Mouse (Mus musculus): ENCODE measurements around the gene Mrpl10. TPM values are rescaled to one million over a fixed set of nuclear protein-coding genes. Genes with fewer than 3 reads are reported as not detected.

Mrpl10 gene
- total RNA-seq, 2 experiments from 2014 or later: 69.0 to 69.2 TPM

GRCm38 (mm10) chr11:97021873-97022484, 19.4 kb upstream of the Mrpl10 start:
- intact Hi-C loops (cut with DNase I): loop anchor here (10.0 kb wide), 2 partner anchors 107 to 747 kb away; partner anchors contain the start of genes Cdk5rap3 and Hoxb9
- DNase-seq (ENCODE audit: extremely low spot score in 1 of 2, low spot score in 2 of 2): peak; percentile 36 to 85

DNA sequence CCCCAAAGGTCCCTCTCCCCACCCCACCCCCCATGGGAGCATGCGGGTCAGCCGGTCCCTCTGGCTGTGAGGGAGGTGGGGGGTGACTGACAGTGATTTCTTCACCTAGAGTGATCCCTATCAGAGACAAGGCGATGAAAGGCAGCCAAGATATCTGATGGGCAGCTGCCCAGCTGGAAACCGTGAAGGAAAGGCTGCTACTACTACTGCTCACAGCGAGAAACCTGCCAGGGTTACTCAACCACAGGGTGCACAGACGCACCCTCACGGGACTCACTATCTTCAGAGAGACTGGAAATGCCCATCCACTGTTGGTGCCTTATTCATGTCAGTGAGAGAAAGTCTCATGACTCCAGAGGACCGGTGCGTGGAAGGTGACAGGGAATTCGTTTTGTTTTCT, 16.4 kb upstream of the Mrpl10 start:
- DNase-seq (ENCODE audit: extremely low spot score in 1 of 2, low spot score in 2 of 2): no peak
- intact Hi-C loops (cut with DNase I): loop anchor here (10.0 kb wide), 2 partner anchors 110 to 750 kb away; partner anchors contain the start of genes Cdk5rap3 and Hoxb9

DNA sequence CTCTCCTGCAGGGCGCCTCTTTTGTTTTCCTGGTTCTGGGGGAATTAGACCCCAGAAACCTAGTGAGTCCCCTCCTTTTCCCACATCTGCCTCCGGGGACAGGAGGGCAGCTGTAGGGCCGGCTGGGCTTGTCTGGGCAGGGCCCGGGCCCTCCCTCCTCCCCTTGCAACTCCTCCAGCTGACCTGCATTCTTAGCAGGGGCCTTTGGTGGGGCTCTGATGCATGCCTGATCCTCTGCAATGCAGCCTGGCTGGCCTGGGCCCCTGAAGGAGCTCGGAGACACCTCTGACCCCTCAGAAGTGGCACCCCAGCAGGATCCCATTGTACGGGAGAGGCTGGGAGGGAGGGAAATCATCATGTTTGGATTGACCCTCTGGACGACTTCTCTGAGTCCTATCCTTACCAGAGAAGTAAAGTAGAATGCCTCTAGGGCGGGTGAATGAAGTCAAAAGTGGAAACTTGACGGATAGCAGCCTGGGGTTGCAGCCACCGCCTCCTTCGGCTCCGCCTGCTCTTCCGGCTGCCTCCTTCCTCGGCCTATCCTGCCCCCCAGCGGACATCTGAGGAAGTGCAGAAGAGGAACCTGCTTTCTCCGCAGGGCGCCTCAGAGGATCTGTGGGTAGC, 15.5 kb upstream of the Mrpl10 start:
- DNase-seq (ENCODE audit: extremely low spot score in 1 of 2, low spot score in 2 of 2): peak; percentile 79 to 90
- intact Hi-C loops (cut with DNase I): loop anchor here (2.0 to 10.0 kb wide), 3 partner anchors 43 to 751 kb away; partner anchors contain the start of genes Cdk5rap3, Hoxb9 and Sp2

DNA sequence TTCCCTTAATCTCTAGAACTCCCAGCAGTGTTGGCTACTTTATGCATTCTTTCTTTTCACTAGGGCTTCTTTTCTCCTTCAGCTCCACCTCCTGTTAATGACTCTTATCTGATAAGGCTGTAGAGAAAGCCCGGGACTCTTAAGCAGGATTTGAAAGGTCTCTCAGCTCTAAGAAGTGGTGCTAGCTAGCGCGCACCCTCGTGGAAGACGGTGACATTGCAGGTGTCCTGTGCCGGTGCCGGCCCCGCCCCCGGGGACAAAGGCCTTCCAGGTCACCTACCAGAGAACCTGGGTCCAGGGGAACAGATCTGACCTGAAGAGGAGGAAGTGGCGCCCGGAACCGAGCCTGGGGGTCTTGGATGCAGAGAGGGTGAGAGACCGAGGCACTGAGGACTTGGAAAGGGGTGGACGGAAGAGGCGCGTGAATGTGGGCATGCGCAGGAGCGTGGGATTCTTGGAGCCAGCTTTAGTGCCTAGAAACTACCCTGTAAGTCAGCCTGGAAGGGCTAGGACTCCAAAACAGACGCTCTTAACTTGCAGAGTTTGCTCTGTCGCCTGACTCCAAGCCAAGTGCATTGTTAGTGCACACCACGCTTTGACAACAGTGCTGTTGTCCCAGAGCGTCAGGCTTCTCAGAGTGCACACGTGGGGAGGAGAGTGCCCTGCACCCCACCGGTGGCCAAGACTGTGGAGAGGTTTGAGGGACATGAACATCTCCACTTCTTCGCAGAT, 11.5 kb upstream of the Mrpl10 start, which contains the start of gene Scrn2:
Gene Scrn2, plus strand, starts transcription at position 253 of the 732 bp plus-strand sequence.
- DNase-seq (ENCODE audit: extremely low spot score in 1 of 2, low spot score in 2 of 2): peak; percentile 49 to 76
- intact Hi-C loops (cut with DNase I): loop anchor here (10.0 kb wide), 2 partner anchors 115 to 755 kb away; partner anchors contain the start of genes Cdk5rap3 and Hoxb9

DNA sequence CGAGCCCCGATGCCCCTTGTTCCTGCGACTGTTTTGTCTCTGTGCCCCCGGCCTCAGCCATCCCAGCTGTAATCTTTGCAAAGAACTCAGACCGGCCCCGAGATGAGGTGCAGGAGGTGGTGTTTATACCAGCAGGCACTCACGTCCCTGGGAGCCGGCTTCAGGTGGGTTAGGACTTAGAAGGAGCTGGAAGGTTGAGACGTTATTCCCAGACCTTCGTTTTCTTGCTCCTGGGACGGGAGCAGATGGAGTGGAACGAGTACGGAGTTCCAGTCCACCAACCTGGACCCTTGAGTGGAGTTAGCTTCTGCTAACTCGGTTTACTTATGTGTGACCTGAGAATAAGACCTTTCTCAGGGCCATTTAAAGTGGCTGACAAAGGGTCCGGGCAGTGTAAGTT, 10.9 kb upstream of the Mrpl10 start:
- DNase-seq (ENCODE audit: extremely low spot score in 1 of 2, low spot score in 2 of 2): no peak
- intact Hi-C loops (cut with DNase I): no loop called here

GRCm38 (mm10) chr11:97031977-97032376, 9.4 kb upstream of the Mrpl10 start:
- intact Hi-C loops (cut with DNase I): no loop called here
- no peak for DNase-seq (ENCODE audit: extremely low spot score in 1 of 2, low spot score in 2 of 2)

DNA sequence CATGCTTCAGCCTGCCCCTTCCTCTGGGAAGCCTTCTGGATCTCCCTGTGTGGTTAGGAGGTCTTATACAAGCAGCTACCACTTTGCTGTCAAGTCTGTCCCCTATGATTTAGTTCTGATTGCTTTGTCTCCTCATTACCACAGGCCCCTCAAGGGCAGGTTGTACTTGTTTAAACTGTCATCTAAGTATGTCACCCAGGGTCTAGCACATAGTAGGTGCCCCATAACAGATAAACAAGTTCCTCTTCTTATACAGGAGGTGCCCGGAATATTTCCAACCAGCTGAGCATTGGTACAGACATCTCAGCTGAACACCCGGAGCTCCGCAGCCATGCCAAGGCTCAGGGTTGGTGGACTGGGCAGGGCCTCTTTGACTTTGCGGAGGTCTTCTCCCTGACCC, 8.9 kb upstream of the Mrpl10 start:
- no peak for DNase-seq (ENCODE audit: extremely low spot score in 1 of 2, low spot score in 2 of 2)
- intact Hi-C loops (cut with DNase I): no loop called here

GRCm38 (mm10) chr11:97033781-97034180, 7.6 kb upstream of the Mrpl10 start:
- DNase-seq (ENCODE audit: extremely low spot score in 1 of 2, low spot score in 2 of 2): no peak
- intact Hi-C loops (cut with DNase I): no loop called here

GRCm38 (mm10) chr11:97036141-97036540, 5.2 kb upstream of the Mrpl10 start:
- DNase-seq (ENCODE audit: extremely low spot score in 1 of 2, low spot score in 2 of 2): no peak
- intact Hi-C loops (cut with DNase I): no loop called here

DNA sequence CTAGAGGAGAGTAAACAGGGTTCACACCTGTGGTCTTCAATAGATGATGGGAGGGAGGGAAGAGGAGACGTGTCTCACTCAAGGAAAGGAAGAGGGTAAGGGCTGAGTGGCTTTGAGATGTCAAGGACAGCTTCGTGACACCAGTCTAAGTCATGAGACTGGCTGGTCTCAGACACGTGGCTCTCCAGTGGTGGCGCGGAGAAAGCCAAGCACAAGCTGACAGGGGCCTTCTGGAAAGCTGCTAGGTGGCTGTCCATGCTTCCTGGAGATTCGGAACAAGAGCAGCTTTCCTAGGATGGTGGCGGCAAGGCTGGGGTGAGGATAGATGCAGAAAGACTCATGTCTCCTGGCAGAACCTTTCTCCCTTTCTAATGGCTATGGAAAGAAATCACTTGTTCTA, 2.5 kb upstream of the Mrpl10 start:
- intact Hi-C loops (cut with DNase I): no loop called here
- no peak for DNase-seq (ENCODE audit: extremely low spot score in 1 of 2, low spot score in 2 of 2)

- intact Hi-C loops (cut with DNase I): no loop called here
- no peak for DNase-seq (ENCODE audit: extremely low spot score in 1 of 2, low spot score in 2 of 2)
Observed at GRCm38 (mm10) chr11:97040301-97041021, 899 bp upstream of the Mrpl10 start.

DNA sequence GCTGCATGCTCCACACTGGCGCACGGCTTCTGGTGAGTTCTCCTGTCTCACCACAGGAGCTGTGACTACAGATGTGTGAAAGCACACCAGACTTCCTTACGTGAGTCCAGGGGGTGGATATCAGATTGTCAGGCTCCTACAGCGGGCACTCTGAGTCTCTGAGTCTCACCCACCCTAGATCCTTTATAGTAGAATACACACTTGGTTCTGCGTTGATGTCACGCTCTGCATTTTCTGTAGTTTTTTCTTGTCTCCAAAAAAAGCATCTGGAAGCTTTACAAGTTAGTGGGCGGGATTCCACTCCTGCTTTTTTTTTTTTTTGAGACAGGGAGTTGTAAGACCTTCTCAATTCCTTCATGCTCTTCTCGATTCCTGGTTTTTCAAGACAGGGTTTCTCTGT, 3.5 kb downstream of the Mrpl10 start:
- intact Hi-C loops (cut with DNase I): no loop called here
- no peak for DNase-seq (ENCODE audit: extremely low spot score in 1 of 2, low spot score in 2 of 2)

- no peak for DNase-seq (ENCODE audit: extremely low spot score in 1 of 2, low spot score in 2 of 2)
- intact Hi-C loops (cut with DNase I): no loop called here
Observed at GRCm38 (mm10) chr11:97045861-97046260, 4.5 kb downstream of the Mrpl10 start.

- intact Hi-C loops (cut with DNase I): no loop called here
- no peak for DNase-seq (ENCODE audit: extremely low spot score in 1 of 2, low spot score in 2 of 2)
Observed at GRCm38 (mm10) chr11:97048090-97048650, 6.8 kb downstream of the Mrpl10 start.

DNA sequence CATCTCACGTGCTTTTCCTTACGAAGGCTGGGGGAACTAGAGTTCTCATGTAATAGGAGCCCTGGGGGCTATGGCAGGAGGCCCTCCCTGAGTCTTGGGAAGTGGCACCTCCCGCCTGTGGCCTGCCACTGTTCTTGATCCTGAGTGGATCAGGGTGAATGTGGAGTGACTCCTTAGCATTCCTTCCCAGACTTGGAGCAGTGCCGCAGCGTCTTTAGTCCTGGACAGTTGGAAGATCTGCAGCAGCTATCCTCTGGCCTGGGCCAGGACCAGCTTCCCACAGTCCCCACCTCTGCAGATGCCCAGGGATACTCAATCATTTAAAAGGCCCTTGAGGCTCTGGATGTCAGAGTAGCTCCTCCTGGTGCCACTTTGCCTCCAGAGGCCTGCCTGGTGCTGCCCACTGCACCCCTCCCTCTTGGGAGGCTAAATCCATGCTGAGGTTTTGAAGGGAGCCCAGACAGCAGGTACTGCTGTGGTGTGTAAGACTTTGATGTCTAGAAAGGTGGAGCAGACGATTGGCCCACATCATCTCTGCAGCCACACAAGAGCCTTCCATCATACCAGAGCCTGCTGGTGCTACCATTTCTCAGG, 8.2 kb downstream of the Mrpl10 start:
- DNase-seq (ENCODE audit: extremely low spot score in 1 of 2, low spot score in 2 of 2): no peak
- intact Hi-C loops (cut with DNase I): no loop called here

GRCm38 (mm10) chr11:97050216-97050943, 9.0 kb downstream of the Mrpl10 start, which contains the start of gene Osbpl7:
Osbpl7 (plus strand) TSS chr11:97050628.
- intact Hi-C loops (cut with DNase I): no loop called here
- DNase-seq (ENCODE audit: extremely low spot score in 1 of 2, low spot score in 2 of 2): peak; percentile 74 to 90

DNA sequence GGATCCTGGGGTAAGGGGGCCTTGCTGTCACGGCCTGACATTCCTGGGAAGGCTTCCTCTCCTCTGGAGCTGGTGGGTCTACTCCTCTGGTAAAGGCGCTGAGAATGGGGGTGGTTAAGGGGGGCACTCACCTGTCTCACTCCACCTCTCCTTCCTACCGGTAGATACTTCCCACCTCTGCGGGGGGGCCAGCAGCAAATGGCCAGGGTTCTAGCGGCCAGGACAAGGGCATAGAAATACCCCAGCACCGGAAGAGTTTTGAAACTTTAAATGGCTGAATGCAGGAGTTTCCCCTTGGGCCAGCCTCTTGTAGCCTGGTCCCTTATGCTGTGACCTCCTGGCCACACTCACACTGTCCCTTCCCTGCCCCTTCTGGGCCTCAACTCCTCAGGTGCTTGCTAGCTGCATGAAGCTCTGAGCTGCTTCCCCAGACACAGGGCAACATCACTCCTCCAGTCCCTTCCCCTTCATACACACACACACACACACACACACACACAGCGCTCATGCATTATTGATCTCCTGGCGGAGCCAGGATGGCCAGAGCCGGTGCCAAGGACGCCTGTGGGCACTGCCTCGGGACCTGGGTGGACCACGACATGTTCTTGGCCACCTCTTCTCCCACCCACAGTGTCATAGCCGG, 9.7 kb downstream of the Mrpl10 start:
- intact Hi-C loops (cut with DNase I): no loop called here

More for the DNA sequence above, 9.7 kb downstream of the Mrpl10 start:
- no peak for DNase-seq (ENCODE audit: extremely low spot score in 1 of 2, low spot score in 2 of 2)
